Mouse (Mus musculus) neural tube, embryonic 12.5 days (tissue): ENCODE results near the gene Marveld1. TPM values are rescaled to one million over a fixed set of nuclear protein-coding genes. Genes with fewer than 3 reads are reported as not detected.

Experiments used
- ATAC-seq: fragments of 200-750 bp; cut with Nextera tagmentation; 2 replicates; pipeline ENCODE4 v1.8.0; 2017; ENCODE audit warnings: low read depth, mild to moderate bottlenecking, moderate TSS enrichment, moderate library complexity; ENCODE audit not compliant: low FRiP score
- H3K27ac ChIP-seq: fragments of 300-500 bp; sonication (generic); 2 replicates; pipeline ENCODE4 v1.5.1; 2016
- H3K27me3 ChIP-seq: fragments of 300-500 bp; sonication (generic); replicated peaks from 2 replicates; pipeline ENCODE4 v1.6.1; 2016; ENCODE audit warnings: mild to moderate bottlenecking
- H3K36me3 ChIP-seq: fragments of 300-500 bp; sonication (generic); 2 replicates; pipeline ENCODE4 v1.6.1; 2016; ENCODE audit warnings: mild to moderate bottlenecking
- H3K4me1 ChIP-seq: fragments of 300-500 bp; sonication (generic); 2 replicates; pipeline ENCODE4 v1.6.1; 2016
- H3K4me2 ChIP-seq: fragments of 300-500 bp; sonication (generic); replicated peaks from 2 replicates; pipeline ENCODE4 v1.6.1; 2016; ENCODE audit warnings: mild to moderate bottlenecking
- H3K4me3 ChIP-seq: fragments of 300-500 bp; sonication (generic); 2 replicates; pipeline ENCODE4 v1.5.1; 2016
- H3K9ac ChIP-seq: fragments of 300-500 bp; sonication (generic); 2 replicates; pipeline ENCODE4 v1.6.1; 2016; ENCODE audit warnings: mild to moderate bottlenecking
- H3K9me3 ChIP-seq: fragments of 300-500 bp; sonication (generic); 2 replicates; pipeline ENCODE4 v1.6.1; 2016; ENCODE audit warnings: mild to moderate bottlenecking
- WGBS: fragments of 180-500 bp; shearing (Covaris S2); methylation state at CpG from one replicate; pipeline ENCODE4 v1.1.7; 2016; 5-methylcytosine and 5-hydroxymethylcytosine counted together
- polyA plus RNA-seq: library from polyadenylated mRNA; unstranded; fragments of >200 nt; fragmentation: Nextera tagmentation; extraction: Ambion mirVana; gene quantifications from 2 replicates; pipeline ENCODE4 v1.2.1, GENCODE M21; 2016

Gene Marveld1
- polyA plus RNA-seq, 1 experiment from 2014 or later, result 12.1 TPM

- no peak for ATAC-seq
- Histone ChIP-seq H3K4me1 (peaks cover 6% of the 10 kb centered on the region; the same call in 1 of the 2 replicates), H3K4me3 (no peak overlapping the region), H3K9me3 (no peaks in the 10 kb centered on the region), H3K27ac (no peak overlapping the region), H3K36me3 (no peaks in the 10 kb centered on the region), H3K4me2 (no peak overlapping the region), H3K27me3 (peaks cover 19% of the 10 kb centered on the region), H3K9ac (no peak overlapping the region)
- 29% methylated on average over 7 of the region's 7 CpGs for WGBS
These were observed 17.0 kb downstream of the Marveld1 start for GRCm38 (mm10) chr19:42164188-42164587.

- peaks cover 9% of the 10 kb centered on the region for H3K4me1 ChIP-seq
- 3% methylated on average over 12 of the region's 12 CpGs for WGBS
- H3K4me2 ChIP-seq, result peak overlapping the region; percentile 33
- H3K27ac ChIP-seq, result no peak overlapping the region
- no peak overlapping the region for H3K4me3 ChIP-seq
- no peak overlapping the region for H3K9ac ChIP-seq
- ATAC-seq, result no peak
- no peaks in the 10 kb centered on the region for H3K9me3 ChIP-seq
- H3K36me3 ChIP-seq, result no peaks in the 10 kb centered on the region
- H3K27me3 ChIP-seq, result peaks cover 22% of the 10 kb centered on the region
These were observed 18.9 kb downstream of the Marveld1 start for GRCm38 (mm10) chr19:42166130-42166529.

- ATAC-seq, result no peak
- Histone ChIP-seq H3K27ac (no peak overlapping the region), H3K4me1 (peaks cover 15% of the 10 kb centered on the region), H3K9ac (no peak overlapping the region), H3K27me3 (peaks cover 22% of the 10 kb centered on the region), H3K36me3 (no peaks in the 10 kb centered on the region), H3K4me2 (no peak overlapping the region), H3K4me3 (no peak overlapping the region), H3K9me3 (no peaks in the 10 kb centered on the region)
- 45% methylated on average over 3 of the region's 3 CpGs for WGBS
These were observed 19.6 kb downstream of the Marveld1 start for GRCm38 (mm10) chr19:42166766-42167165.

- peaks cover 22% of the 10 kb centered on the region for H3K27me3 ChIP-seq
- H3K9ac ChIP-seq, result no peak overlapping the region
- H3K4me3 ChIP-seq, result no peak overlapping the region
- no peaks in the 10 kb centered on the region for H3K36me3 ChIP-seq
- no peaks in the 10 kb centered on the region for H3K9me3 ChIP-seq
- peaks cover 15% of the 10 kb centered on the region for H3K4me1 ChIP-seq
- WGBS, result 64% methylated on average over 9 of the region's 9 CpGs
- H3K4me2 ChIP-seq, result no peak overlapping the region
- H3K27ac ChIP-seq, result no peak overlapping the region
- ATAC-seq, result no peak
These were observed 20.3 kb downstream of the Marveld1 start for GRCm38 (mm10) chr19:42167489-42167888.

GRCm38 (mm10) chr19:42169322-42169975 is 22.2 kb downstream of the Marveld1 start:
- no peak overlapping the region for H3K27ac ChIP-seq
- WGBS, result 77% methylated on average over 10 of the region's 10 CpGs
- peaks cover 10% of the 10 kb centered on the region for H3K4me1 ChIP-seq
- no peak for ATAC-seq
- no peaks in the 10 kb centered on the region for H3K9me3 ChIP-seq
- H3K4me3 ChIP-seq, result no peak overlapping the region
- no peaks in the 10 kb centered on the region for H3K36me3 ChIP-seq
- H3K27me3 ChIP-seq, result peaks cover 22% of the 10 kb centered on the region
- no peak overlapping the region for H3K9ac ChIP-seq
- H3K4me2 ChIP-seq, result peak overlapping the region; percentile 97

- Histone ChIP-seq H3K4me1 (peaks cover 10% of the 10 kb centered on the region), H3K4me3 (peak overlapping the region; percentile 94), H3K27ac (no peak overlapping the region), H3K27me3 (peaks cover 22% of the 10 kb centered on the region), H3K9me3 (no peaks in the 10 kb centered on the region), H3K9ac (peak overlapping the region; percentile 89), H3K4me2 (peak overlapping the region; percentile 97), H3K36me3 (no peaks in the 10 kb centered on the region)
- ATAC-seq, result peak; percentile 90
- 2% methylated on average over 56 of the region's 56 CpGs for WGBS
These were observed 23.1 kb downstream of the Marveld1 start for GRCm38 (mm10) chr19:42170025-42170969.

- H3K4me2 ChIP-seq, result no peak overlapping the region
- no peak for ATAC-seq
- H3K27me3 ChIP-seq, result no peaks in the 10 kb centered on the region
- no peaks in the 10 kb centered on the region for H3K9me3 ChIP-seq
- H3K4me1 ChIP-seq, result no peaks in the 10 kb centered on the region
- H3K9ac ChIP-seq, result no peak overlapping the region
- H3K36me3 ChIP-seq, result peaks cover 26% of the 10 kb centered on the region
- no peak overlapping the region for H3K27ac ChIP-seq
- no peak overlapping the region for H3K4me3 ChIP-seq
- WGBS, result 85% methylated on average over 7 of the region's 7 CpGs
These were observed 29.6 kb downstream of the Marveld1 start for GRCm38 (mm10) chr19:42176841-42177240.

- H3K4me2 ChIP-seq, result no peak overlapping the region
- H3K9ac ChIP-seq, result no peak overlapping the region
- no peaks in the 10 kb centered on the region for H3K9me3 ChIP-seq
- H3K4me1 ChIP-seq, result no peaks in the 10 kb centered on the region
- H3K27me3 ChIP-seq, result no peaks in the 10 kb centered on the region
- H3K36me3 ChIP-seq, result peaks cover 26% of the 10 kb centered on the region
- H3K27ac ChIP-seq, result no peak overlapping the region
- 98% methylated on average over 2 of the region's 2 CpGs for WGBS
- no peak overlapping the region for H3K4me3 ChIP-seq
- no peak for ATAC-seq
These were observed 30.3 kb downstream of the Marveld1 start for GRCm38 (mm10) chr19:42177461-42177860.

GRCm38 (mm10) chr19:42179356-42179755 is 32.2 kb downstream of the Marveld1 start:
- peaks cover 42% of the 10 kb centered on the region for H3K36me3 ChIP-seq
- no peak overlapping the region for H3K4me3 ChIP-seq
- H3K4me2 ChIP-seq, result no peak overlapping the region
- no peaks in the 10 kb centered on the region for H3K9me3 ChIP-seq
- H3K9ac ChIP-seq, result no peak overlapping the region
- WGBS, result 91% methylated on average over 14 of the region's 14 CpGs
- no peak for ATAC-seq
- H3K27me3 ChIP-seq, result no peaks in the 10 kb centered on the region
- no peak overlapping the region for H3K27ac ChIP-seq
- no peaks in the 10 kb centered on the region for H3K4me1 ChIP-seq

- H3K36me3 ChIP-seq, result peaks cover 60% of the 10 kb centered on the region
- ATAC-seq, result no peak
- WGBS, result 62% methylated on average over 6 of the region's 6 CpGs
These were observed 35.5 kb downstream of the Marveld1 start for GRCm38 (mm10) chr19:42182673-42183072.

GRCm38 (mm10) chr19:42189735-42190134 is 42.5 kb downstream of the Marveld1 start:
- no peak overlapping the region for H3K4me3 ChIP-seq
- H3K36me3 ChIP-seq, result peaks cover 48% of the 10 kb centered on the region
- H3K9ac ChIP-seq, result no peak overlapping the region
- no peaks in the 10 kb centered on the region for H3K27me3 ChIP-seq
- WGBS, result 91% methylated on average over 4 of the region's 4 CpGs
- no peak overlapping the region for H3K4me2 ChIP-seq
- no peaks in the 10 kb centered on the region for H3K9me3 ChIP-seq
- no peak overlapping the region for H3K27ac ChIP-seq
- no peak for ATAC-seq
- H3K4me1 ChIP-seq, result peaks cover 3% of the 10 kb centered on the region; the same call in 1 of the 2 replicates

More at GRCm38 (mm10) chr19:42182673-42183072, 35.5 kb downstream of the Marveld1 start:
- no peak overlapping the region for H3K4me2 ChIP-seq
- H3K9me3 ChIP-seq, result no peaks in the 10 kb centered on the region
- H3K27me3 ChIP-seq, result no peaks in the 10 kb centered on the region
- H3K4me1 ChIP-seq, result no peaks in the 10 kb centered on the region
- no peak overlapping the region for H3K27ac ChIP-seq
- H3K4me3 ChIP-seq, result no peak overlapping the region
- H3K9ac ChIP-seq, result no peak overlapping the region

- no peaks in the 10 kb centered on the region for H3K27me3 ChIP-seq
- peak; percentile 58; the same call in 1 of the 2 replicates for ATAC-seq
- H3K4me3 ChIP-seq, result no peak overlapping the region
- H3K4me2 ChIP-seq, result no peak overlapping the region
- peaks cover 3% of the 10 kb centered on the region; the same call in 1 of the 2 replicates for H3K4me1 ChIP-seq
- 20% methylated on average over 5 of the region's 5 CpGs for WGBS
- no peak overlapping the region for H3K9ac ChIP-seq
- no peak overlapping the region for H3K27ac ChIP-seq
- H3K36me3 ChIP-seq, result peaks cover 41% of the 10 kb centered on the region
- H3K9me3 ChIP-seq, result no peaks in the 10 kb centered on the region
These were observed 43.3 kb downstream of the Marveld1 start for GRCm38 (mm10) chr19:42190494-42190893.
